Mouse (Mus musculus): ENCODE measurements around the gene Nefh. TPM values are rescaled to one million over a fixed set of nuclear protein-coding genes. Genes with fewer than 3 reads are reported as not detected.

Nefh gene
- total RNA-seq, 1 experiment from 2014 or later: 0.47 TPM

Other genes with a start within 250 kb of the Nefh start
- gene Uqcr10, start 243.7 kb downstream of the Nefh start, total RNA-seq (2017): 40.1 and 49.5 TPM in 2 replicates
- 9.3 and 10.4 TPM in 2 replicates for gene Zmat5, start 243.4 kb downstream of the Nefh start, total RNA-seq (2017)
- gene Cabp7, start 201.3 kb downstream of the Nefh start, total RNA-seq (2017): 0.12 TPM in 1 of 2 replicates, not detected in the other
- 44.2 and 44.3 TPM in 2 replicates for gene Nf2, start 98.5 kb downstream of the Nefh start, total RNA-seq (2017)
- gene Nipsnap1, start 74.1 kb downstream of the Nefh start, total RNA-seq (2017): 10.1 and 10.9 TPM in 2 replicates
- 39.8 and 48.9 TPM in 2 replicates for gene Thoc5, start 52.7 kb downstream of the Nefh start, total RNA-seq (2017)
- gene Ap1b1, start 38.8 kb upstream of the Nefh start, total RNA-seq (2017): 37.9 and 46.7 TPM in 2 replicates
- gene Rasl10a, start 110.1 kb upstream of the Nefh start, total RNA-seq (2017): 1.6 and 1.9 TPM in 2 replicates
- 7.0 and 9.5 TPM in 2 replicates for gene Gas2l1, start 117.3 kb upstream of the Nefh start, total RNA-seq (2017)
- 4.3 and 5.2 TPM in 2 replicates for gene Rhbdd3, start 150.9 kb upstream of the Nefh start, total RNA-seq (2017)
- gene Ewsr1, start 151.2 kb upstream of the Nefh start, total RNA-seq (2017): 573 and 592 TPM in 2 replicates
- 13.4 and 15.8 TPM in 2 replicates for gene Emid1, start 204.2 kb upstream of the Nefh start, total RNA-seq (2017)